Mouse (Mus musculus) retina, adult 2 months (tissue): ENCODE measurements at regions not wholly inside any gene's neighbourhood (a gene's known extent, or its start where the extent isn't known, plus 50 kb on each side); places are given as distances from the start of the nearest gene placed in this dataset.

ENCODE experiments used
- DNase-seq: peaks from one replicate; pipeline ENCODE4 v3.0.0-alpha.2; 2012; ENCODE audit warnings: low read depth, low spot score

- no peak for DNase-seq
Measured at GRCm38 (mm10) chr3:128415568-128415967, 519.4 kb upstream of the Fam241a start.

GRCm38 (mm10) chr3:128413481-128413880 is 517.4 kb upstream of the Fam241a start:
- DNase-seq = no peak

- DNase-seq = no peak
Measured at GRCm38 (mm10) chr3:128412157-128412556, 516.0 kb upstream of the Fam241a start.

DNA sequence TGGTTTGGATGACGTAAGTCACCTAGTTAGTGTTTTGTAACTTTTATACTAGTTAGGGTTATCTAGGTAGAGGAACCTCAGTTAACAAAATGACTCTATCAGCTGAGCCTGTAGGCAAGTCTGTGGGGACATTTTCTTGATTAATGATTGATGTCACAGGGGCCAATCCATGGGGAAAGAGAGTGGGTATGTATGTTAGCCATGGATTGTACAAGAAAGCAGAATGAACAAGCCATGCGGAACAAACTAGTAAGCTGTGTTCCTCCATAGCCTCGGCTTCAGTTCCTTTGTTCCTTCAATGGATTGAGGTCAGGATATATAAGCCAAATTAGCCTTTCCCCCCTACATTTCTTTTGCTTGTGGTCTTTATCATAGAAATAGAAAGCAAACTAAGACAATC is 498.7 kb upstream of the Fam241a start:
- DNase-seq = no peak

DNA sequence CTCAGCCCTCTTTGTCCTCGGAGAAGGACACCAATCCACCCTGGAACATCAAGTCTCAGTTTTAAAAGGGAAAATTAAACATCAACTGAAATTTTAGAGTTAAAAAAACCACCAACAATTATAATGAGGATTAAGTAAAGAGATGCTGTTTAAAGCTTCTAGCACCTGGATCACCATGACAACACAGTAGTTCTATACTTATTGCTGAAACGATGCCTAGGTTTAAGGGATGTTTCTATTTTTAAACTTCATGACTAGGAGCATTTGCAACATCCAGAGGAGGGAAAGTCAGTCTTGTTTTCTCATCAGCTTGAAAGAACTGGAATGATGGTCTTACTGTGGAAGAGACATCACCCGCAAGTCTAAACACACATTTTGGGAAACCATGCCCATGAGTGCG is 484.5 kb upstream of the Fam241a start:
- no peak for DNase-seq

DNA sequence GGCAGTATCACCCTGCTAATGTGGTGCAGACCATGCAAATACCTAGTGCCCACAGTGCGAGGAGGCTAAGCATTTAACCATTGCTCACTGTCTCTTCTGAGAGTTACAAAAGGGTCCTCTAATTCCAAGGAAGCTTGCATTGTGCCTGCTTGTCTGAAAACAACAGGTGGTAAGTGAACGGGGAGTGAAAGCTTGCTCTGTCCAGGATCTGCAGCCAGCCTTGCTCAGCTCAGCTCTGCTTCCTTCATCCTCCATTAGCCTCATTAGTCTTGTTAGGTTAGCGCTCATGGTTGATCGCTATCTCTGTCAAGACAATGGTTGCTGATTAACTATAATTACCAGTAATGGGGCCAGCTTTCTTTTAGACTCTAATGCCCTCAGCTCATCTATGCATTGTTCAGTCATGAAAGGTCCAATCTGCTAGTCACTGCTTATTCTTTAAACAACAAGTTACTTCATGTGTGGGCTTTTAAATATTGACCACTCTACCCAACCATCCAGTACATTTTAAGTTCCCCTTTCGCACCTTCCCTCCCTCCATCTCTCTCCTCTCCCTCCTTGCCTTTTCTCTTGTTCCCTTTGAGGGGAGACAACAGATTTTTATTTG is 473.5 kb upstream of the Fam241a start:
- DNase-seq = no peak

GRCm38 (mm10) chr3:128362310-128362709 is 466.2 kb upstream of the Fam241a start:
- DNase-seq = no peak

- peak; percentile 25 for DNase-seq
Measured at GRCm38 (mm10) chr3:128349123-128349522, 453.0 kb upstream of the Fam241a start.

DNA sequence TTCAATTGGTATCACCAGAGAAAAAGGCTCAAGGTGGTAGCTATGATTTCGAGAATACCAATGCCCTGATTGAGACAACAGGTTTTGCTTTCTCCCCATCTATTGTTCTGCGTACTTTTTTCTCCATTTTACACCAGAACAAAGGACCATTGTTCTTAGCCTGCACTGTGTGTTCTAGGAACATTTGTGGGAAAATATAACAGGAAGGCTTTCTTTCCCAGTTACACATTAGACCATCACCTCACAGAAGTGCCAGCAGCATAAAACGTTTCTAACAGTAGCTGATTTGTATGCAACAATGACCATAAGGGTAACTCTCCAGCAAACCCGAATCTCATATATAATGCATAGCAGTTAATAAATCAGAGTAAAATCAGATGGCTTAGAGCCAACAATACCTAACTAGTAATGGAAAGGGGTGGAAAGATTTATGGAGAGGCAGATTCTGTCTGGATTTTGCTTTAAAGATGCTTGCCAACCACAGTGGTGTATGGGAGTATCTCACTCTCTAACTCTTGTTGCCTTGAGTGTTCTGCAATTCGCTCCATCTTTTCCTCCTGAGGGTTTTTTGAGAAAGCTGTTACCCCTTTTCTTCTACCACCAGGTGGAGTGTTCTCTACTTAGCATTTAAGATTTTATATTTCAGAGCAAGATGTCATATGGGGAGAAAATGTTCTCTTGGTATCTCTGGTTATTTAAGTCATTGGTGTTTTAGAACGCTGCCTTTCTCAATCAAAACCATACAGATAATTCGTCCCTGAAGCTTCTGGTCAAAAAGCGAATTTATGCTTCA is 451.9 kb upstream of the Fam241a start:
- DNase-seq = no peak

DNA sequence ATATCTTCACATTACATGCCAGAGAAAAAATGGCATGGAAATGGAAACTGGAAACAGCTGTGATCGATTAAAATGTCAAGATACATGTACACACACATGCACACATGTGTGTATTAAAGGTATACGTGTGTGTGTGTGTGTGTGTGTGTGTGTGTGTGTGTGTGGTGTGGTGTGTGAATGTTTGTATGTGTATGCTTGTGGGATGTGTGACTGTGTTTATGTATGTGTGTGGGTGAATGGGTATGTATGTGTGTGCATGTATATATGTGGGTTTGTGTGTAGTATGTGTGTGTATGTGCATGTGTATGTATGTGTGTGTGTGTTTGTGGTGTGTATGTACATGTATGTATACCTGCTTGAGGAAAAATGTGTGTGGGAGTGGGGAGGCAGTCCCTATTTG is 441.4 kb upstream of the Fam241a start:
- DNase-seq = no peak

DNA sequence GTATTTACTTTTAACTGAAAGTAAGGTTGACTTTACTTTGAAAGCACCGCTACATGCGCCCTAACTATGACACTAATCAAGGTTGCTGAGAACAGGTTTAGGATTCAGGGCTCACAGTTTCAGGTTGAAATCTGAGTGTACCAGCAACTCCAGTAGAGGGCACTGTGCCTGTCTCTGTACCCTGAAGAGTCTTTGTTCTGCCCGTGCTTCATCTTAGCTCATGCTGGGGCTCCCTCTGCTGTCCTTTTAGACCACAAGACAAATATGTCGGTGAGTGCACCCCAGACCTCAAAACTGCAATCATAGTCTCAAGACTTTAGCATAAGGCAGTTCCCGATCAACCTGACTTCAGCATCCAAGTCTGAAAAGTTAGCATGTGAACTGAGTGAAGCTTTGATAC is 440.9 kb upstream of the Fam241a start:
- peak; percentile 40 for DNase-seq

DNA sequence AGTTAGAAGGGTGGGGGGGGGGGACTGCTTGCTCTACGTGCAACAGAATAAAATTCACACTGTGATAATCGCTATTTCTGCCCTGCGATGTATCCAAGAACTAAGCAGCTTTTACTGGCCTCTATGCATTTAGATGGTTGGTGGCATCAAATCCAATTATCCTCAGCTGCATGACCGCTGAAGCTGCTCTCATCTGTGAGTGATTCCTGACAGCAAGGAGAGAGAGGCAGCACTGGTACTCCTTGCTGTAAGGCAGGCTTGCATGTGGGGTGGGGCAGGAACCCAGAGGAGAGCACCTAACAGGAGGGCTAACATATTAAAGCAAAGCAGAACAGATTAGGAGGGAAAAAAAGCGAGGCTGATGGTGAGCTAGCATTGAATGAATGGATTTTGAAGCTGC is 431.6 kb upstream of the Fam241a start:
- DNase-seq = no peak

GRCm38 (mm10) chr3:128301312-128301711 is 405.2 kb upstream of the Fam241a start:
- no peak for DNase-seq

- no peak for DNase-seq
Measured at GRCm38 (mm10) chr3:128298110-128298509, 402.0 kb upstream of the Fam241a start.

DNA sequence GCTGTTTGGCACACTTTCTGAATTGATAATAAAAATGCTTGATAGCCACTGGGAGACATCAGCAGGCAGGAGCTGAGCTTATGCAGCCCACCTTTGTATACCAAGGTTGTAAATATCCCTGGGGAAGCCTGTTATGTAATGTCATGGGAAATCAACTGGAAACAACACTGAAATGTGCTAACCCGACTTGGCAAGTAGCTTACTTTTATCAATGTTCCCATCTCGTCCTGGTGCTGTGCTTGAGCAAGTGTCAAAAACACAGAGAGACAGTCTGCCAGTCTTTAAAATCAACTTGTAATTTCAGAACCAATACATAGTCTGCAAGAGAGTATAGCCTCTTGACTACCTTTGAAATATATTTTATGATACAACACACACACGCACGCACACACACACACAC is 391.7 kb upstream of the Fam241a start:
- DNase-seq = no peak

- no peak for DNase-seq
Measured at GRCm38 (mm10) chr3:128285214-128285613, 389.1 kb upstream of the Fam241a start.

DNA sequence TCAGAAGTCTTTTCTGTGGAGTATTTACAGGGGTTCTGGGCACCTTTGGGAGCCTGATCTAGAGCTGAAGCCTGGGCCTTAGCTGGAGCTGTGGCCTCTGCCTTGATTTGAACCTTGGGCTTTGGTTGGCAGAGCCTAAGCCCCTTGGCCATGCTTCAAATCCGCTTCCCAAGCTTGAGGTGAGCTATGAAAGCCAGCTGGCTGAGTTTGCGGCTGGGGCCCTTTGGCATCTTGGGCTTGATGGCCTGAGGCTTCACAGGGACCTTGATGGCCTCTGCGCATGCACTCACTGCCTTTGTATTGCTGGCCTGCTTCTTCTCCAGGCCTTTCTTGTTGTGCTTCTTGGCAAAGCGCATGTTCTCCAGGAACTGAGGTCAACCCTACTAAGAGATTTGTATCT is 384.5 kb upstream of the Fam241a start:
- DNase-seq = no peak

GRCm38 (mm10) chr3:128270576-128270975 is 374.5 kb upstream of the Fam241a start:
- no peak for DNase-seq

GRCm38 (mm10) chr3:128261208-128261607 is 365.1 kb upstream of the Fam241a start:
- DNase-seq = no peak

GRCm38 (mm10) chr3:128247816-128248215 is 351.7 kb upstream of the Fam241a start:
- DNase-seq = no peak

DNA sequence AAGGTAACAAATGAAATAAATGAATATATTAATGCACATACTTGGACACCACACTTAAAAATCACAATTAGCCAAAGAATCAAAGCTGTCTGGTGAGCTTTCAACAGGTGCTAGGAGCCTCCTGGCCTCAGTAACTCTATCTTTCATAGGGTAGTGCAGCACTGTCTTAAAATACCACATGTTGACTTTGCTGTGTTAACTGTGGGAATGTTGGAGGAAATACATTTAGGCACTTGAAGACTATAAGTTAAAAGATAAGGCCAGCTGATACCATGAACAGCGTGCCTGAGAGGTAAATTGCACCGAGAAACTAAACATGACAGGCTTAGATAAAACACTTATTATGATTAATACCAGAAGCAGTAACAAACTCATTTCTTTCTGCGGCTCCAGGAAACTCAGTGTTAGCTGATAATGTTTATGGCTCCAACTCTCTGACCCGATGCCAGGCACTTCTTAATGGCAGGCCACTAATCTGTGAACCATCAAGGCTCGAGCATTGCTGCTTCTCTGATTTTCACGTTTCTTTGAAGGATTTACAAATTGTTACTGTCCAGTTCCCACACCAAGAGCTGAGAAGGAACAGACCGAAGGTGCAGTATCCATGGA is 343.8 kb upstream of the Fam241a start:
- DNase-seq = no peak

DNA sequence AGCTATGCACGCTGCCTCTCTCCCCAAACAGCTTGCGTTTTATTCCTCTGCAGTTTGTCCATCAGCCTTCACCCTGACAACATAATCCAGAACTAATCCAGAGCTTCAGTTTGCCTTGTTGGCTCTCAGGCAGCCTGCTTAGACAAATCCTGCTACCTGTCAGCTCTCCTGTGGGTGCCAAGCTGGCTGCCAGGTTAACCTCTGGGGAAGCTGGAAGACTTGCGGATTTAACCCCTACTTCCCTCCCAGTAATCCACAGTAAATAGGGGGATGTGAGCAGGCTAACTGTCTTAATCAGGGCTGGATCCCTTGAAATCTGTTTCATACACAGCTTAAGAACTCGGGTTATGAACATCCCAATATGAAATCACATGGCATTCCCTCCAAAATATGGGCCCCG is 334.3 kb upstream of the Fam241a start:
- DNase-seq = peak; percentile 4
